Mouse (Mus musculus) C2C12 (cell line): ENCODE data around the gene Mlana. TPM values are rescaled to one million over a fixed set of nuclear protein-coding genes. Genes with fewer than 3 reads are reported as not detected.

ENCODE experiments used
- H3K27me3 ChIP-seq: one replicate; pipeline ENCODE4 v1.6.1; 2011; ENCODE audit not compliant: control insufficient read depth, insufficient read depth, insufficient read length
- H3K36me3 ChIP-seq: one replicate; pipeline ENCODE4 v1.6.1; 2011; ENCODE audit not compliant: control insufficient read depth, insufficient read depth
- H3K4me3 ChIP-seq: one replicate; pipeline ENCODE4 v1.5.1; 2011; ENCODE audit warnings: mild to moderate bottlenecking, control low read depth; ENCODE audit not compliant: poor library complexity, insufficient read depth, severe bottlenecking
- H3K79me2 ChIP-seq: one replicate; pipeline ENCODE4 v1.6.1; 2011; ENCODE audit not compliant: control insufficient read depth, insufficient read depth
- H3K79me3 ChIP-seq: one replicate; pipeline ENCODE4 v1.6.1; 2011; ENCODE audit warnings: low read depth, control low read depth
- H3ac ChIP-seq: one replicate; pipeline ENCODE3; 2011; ENCODE audit warnings: low read depth; ENCODE audit not compliant: control insufficient read depth, insufficient read length
- CEBPB ChIP-seq: IDR thresholded peaks from one replicate; pipeline ENCODE4 v1.6.1; 2011; ENCODE audit warnings: low read depth, mild to moderate bottlenecking, control low read depth, moderate library complexity
- CTCF ChIP-seq: IDR thresholded peaks from one replicate; pipeline ENCODE4 v1.5.1; 2011; ENCODE audit not compliant: control insufficient read depth, insufficient read depth, insufficient read length
- FOSL1 ChIP-seq: IDR thresholded peaks from one replicate; pipeline ENCODE4 v1.8.0; 2011; ENCODE audit warnings: mild to moderate bottlenecking, low read length; ENCODE audit not compliant: poor library complexity, insufficient read depth, severe bottlenecking
- MAX ChIP-seq: IDR thresholded peaks from one replicate; pipeline ENCODE4 v1.6.1; 2011; ENCODE audit warnings: mild to moderate bottlenecking, control low read depth
- MYOD1 ChIP-seq: IDR thresholded peaks from one replicate; pipeline ENCODE4 v1.6.1; 2011; ENCODE audit warnings: low read depth; ENCODE audit not compliant: control insufficient read depth, insufficient read length
- MYOG ChIP-seq: IDR thresholded peaks from one replicate; pipeline ENCODE4 v1.6.1; 2011; ENCODE audit not compliant: control insufficient read depth, insufficient read length; ENCODE audit errors: extremely low read depth
- USF1 ChIP-seq: IDR thresholded peaks from one replicate; pipeline ENCODE4 v1.6.1; 2011; ENCODE audit warnings: low read depth, mild to moderate bottlenecking, control low read depth, moderate library complexity
- polyA plus RNA-seq: library from polyadenylated mRNA; unstranded; fragments of >200 nt; fragmentation: generic; extraction: Trizol; gene quantifications from one replicate; pipeline ENCODE4 v1.2.1, GENCODE M21; 2012; ENCODE audit warnings: missing spikeins

Mlana gene
- polyA plus RNA-seq, 1 experiment = not detected

GRCm38 (mm10) chr19:29670247-29670646, 27.4 kb upstream of the Mlana start:
- Histone ChIP-seq H3K4me3 (no peak overlapping the region), H3K36me3 (no peaks in the 10 kb centered on the region), H3K79me2 (no peaks in the 10 kb centered on the region), H3K79me3 (no peaks in the 10 kb centered on the region), H3ac (no peak overlapping the region), H3K27me3 (no peaks in the 10 kb centered on the region)
- TF ChIP-seq MAX (no peak), MYOG (no peak), USF1 (no peak), FOSL1 (no peak)

- no peaks in the 10 kb centered on the region for H3K36me3 ChIP-seq
- no peaks in the 10 kb centered on the region for H3K27me3 ChIP-seq
- TF ChIP-seq CEBPB (no peak), MAX (no peak), MYOD1 (no peak), USF1 (no peak), MYOG (no peak), FOSL1 (no peak), CTCF (no peak)
- H3K79me2 ChIP-seq = no peaks in the 10 kb centered on the region
- H3K79me3 ChIP-seq = no peaks in the 10 kb centered on the region
- no peak overlapping the region for H3K4me3 ChIP-seq
- no peak overlapping the region for H3ac ChIP-seq
Observed at GRCm38 (mm10) chr19:29671160-29671559, 26.5 kb upstream of the Mlana start.

GRCm38 (mm10) chr19:29672660-29673059, 25.0 kb upstream of the Mlana start:
- H3K27me3 ChIP-seq = no peaks in the 10 kb centered on the region
- H3K36me3 ChIP-seq = no peaks in the 10 kb centered on the region
- no peaks in the 10 kb centered on the region for H3K79me3 ChIP-seq
- H3K79me2 ChIP-seq = no peaks in the 10 kb centered on the region
- no peak overlapping the region for H3K4me3 ChIP-seq
- no peak overlapping the region for H3ac ChIP-seq
- TF ChIP-seq MAX (no peak), CTCF (no peak), USF1 (no peak)

- no peaks in the 10 kb centered on the region for H3K79me2 ChIP-seq
- H3K36me3 ChIP-seq = no peaks in the 10 kb centered on the region
- no peak for TF ChIP-seq MAX
- TF ChIP-seq MYOD1 = no peak
- no peak for TF ChIP-seq CTCF
- no peaks in the 10 kb centered on the region for H3K27me3 ChIP-seq
- no peaks in the 10 kb centered on the region for H3K79me3 ChIP-seq
- no peak overlapping the region for H3ac ChIP-seq
- H3K4me3 ChIP-seq = no peak overlapping the region
Observed at GRCm38 (mm10) chr19:29674946-29675345, 22.7 kb upstream of the Mlana start.

DNA sequence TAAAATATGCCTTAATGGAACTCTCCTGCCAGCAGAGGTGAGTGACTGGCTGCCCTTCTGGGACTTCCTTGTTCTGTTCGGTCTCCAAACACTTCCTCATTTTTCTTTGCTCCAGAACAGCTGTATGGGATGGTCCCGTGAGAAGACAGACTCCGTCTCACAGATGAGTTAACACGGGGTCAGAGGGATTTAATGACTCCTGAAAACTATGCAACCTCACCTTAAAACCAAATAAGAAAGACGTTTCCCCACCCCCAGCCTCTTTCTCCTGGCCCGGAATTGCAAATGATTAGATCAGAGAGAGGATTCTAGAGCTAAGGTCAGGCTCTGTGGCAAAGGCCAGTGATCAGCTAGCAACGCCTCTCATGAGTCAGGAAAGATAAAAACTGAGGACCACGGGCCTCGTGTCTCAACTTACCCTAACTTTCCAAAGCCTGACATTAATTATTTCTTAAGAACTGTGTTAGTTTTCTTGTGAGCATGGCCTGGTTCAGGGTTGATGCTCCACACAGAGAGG, 22.0 kb upstream of the Mlana start:
- Histone ChIP-seq H3K4me3 (no peak overlapping the region), H3K36me3 (no peaks in the 10 kb centered on the region), H3K27me3 (no peaks in the 10 kb centered on the region), H3K79me2 (no peaks in the 10 kb centered on the region), H3ac (no peak overlapping the region), H3K79me3 (no peaks in the 10 kb centered on the region)
- no peak for TF ChIP-seq MYOG
- TF ChIP-seq CTCF = no peak
- TF ChIP-seq USF1 = no peak
- no peak for TF ChIP-seq MYOD1
- no peak for TF ChIP-seq CEBPB
- TF ChIP-seq MAX = no peak
- TF ChIP-seq FOSL1 = no peak

- Histone ChIP-seq H3K27me3 (no peaks in the 10 kb centered on the region), H3K4me3 (no peak overlapping the region), H3K79me3 (no peaks in the 10 kb centered on the region), H3K36me3 (no peaks in the 10 kb centered on the region), H3ac (no peak overlapping the region), H3K79me2 (no peaks in the 10 kb centered on the region)
- TF ChIP-seq CTCF = no peak
- TF ChIP-seq USF1 = no peak
- TF ChIP-seq FOSL1 = no peak
- no peak for TF ChIP-seq MYOG
- no peak for TF ChIP-seq MYOD1
- no peak for TF ChIP-seq CEBPB
- no peak for TF ChIP-seq MAX
Observed at GRCm38 (mm10) chr19:29676479-29677193, 21.0 kb upstream of the Mlana start.
